Mouse (Mus musculus) hindbrain, embryonic 11.5 days (tissue): ENCODE data around the gene Aco2. TPM values are rescaled to one million over a fixed set of nuclear protein-coding genes. Genes with fewer than 3 reads are reported as not detected.

Source experiments
- ATAC-seq: fragments of 200-750 bp; cut with Nextera tagmentation; 2 replicates; pipeline ENCODE4 v1.8.0; 2017; ENCODE audit warnings: mild to moderate bottlenecking, moderate TSS enrichment, moderate library complexity; ENCODE audit not compliant: low FRiP score
- DNase-seq: peaks from one replicate; pipeline ENCODE4 v3.0.0-alpha.2; 2015; ENCODE audit warnings: low spot score
- H3K27ac ChIP-seq: fragments of 300-500 bp; sonication (generic); 2 replicates; pipeline ENCODE4 v1.5.1; 2014; ENCODE audit warnings: mild to moderate bottlenecking, low read depth, low read length
- H3K27me3 ChIP-seq: fragments of 300-500 bp; sonication (generic); 2 replicates; pipeline ENCODE4 v1.6.1; 2014; ENCODE audit warnings: mild to moderate bottlenecking, low read length, moderate library complexity, mixed read lengths; ENCODE audit not compliant: control insufficient read depth, insufficient read depth
- H3K36me3 ChIP-seq: fragments of 300-500 bp; sonication (generic); 2 replicates; pipeline ENCODE4 v1.6.1; 2014; ENCODE audit warnings: mild to moderate bottlenecking, low read length, moderate library complexity, mixed read lengths; ENCODE audit not compliant: control insufficient read depth, insufficient read depth
- H3K4me1 ChIP-seq: fragments of 300-500 bp; sonication (generic); replicated peaks from 2 replicates; pipeline ENCODE4 v1.6.1; 2014; ENCODE audit warnings: low read length, mixed read lengths; ENCODE audit not compliant: control insufficient read depth, insufficient read depth
- H3K4me2 ChIP-seq: fragments of 300-500 bp; sonication (generic); replicated peaks from 2 replicates; pipeline ENCODE4 v1.6.1; 2014; ENCODE audit warnings: mild to moderate bottlenecking, low read depth, low read length
- H3K4me3 ChIP-seq: fragments of 300-500 bp; sonication (generic); 2 replicates; pipeline ENCODE4 v1.5.1; 2014; ENCODE audit warnings: low read depth, low read length
- H3K9ac ChIP-seq: fragments of 300-500 bp; sonication (generic); 2 replicates; pipeline ENCODE4 v1.6.1; 2014; ENCODE audit warnings: low read depth, low read length
- H3K9me3 ChIP-seq: fragments of 300-500 bp; sonication (generic); 2 replicates; pipeline ENCODE4 v1.6.1; 2016; ENCODE audit warnings: low read length; ENCODE audit not compliant: control insufficient read depth
- WGBS: fragments of 180-500 bp; shearing (Covaris S2); extraction: QIAGEN DNeasy Blood & Tissue Kit; methylation state at CpG from one replicate; pipeline ENCODE4 v1.1.7; 2014; 5-methylcytosine and 5-hydroxymethylcytosine counted together
- polyA plus RNA-seq: library from polyadenylated mRNA; unstranded; fragments of >200 nt; fragmentation: Nextera tagmentation; extraction: Ambion mirVana; gene quantifications from 2 replicates; pipeline ENCODE4 v1.2.1, GENCODE M21; 2014

The Aco2 gene
- polyA plus RNA-seq, 1 experiment from 2014 or later: 155 TPM

- Histone ChIP-seq H3K36me3 (no peaks in the 10 kb centered on the region), H3K27me3 (no peaks in the 10 kb centered on the region), H3K4me3 (peak within 1 kb of the TSS; percentile 69), H3K9ac (peak within 1 kb of the TSS; percentile 69), H3K4me1 (no peaks in the 10 kb centered on the region), H3K27ac (peak within 1 kb of the TSS; percentile 80), H3K4me2 (peak within 1 kb of the TSS; percentile 90), H3K9me3 (no peaks in the 10 kb centered on the region)
- WGBS: under 1% methylated on average over 44 of the region's 44 CpGs
- DNase-seq (peak; percentile 62), ATAC-seq (no peak)
Observed at GRCm38 (mm10) chr15:81858517-81859329, 13.4 kb upstream of the Aco2 start, which contains the start of gene Tob2. Tob2 (minus strand) TSS chr15:81858796.

GRCm38 (mm10) chr15:81859330-81860255, 12.5 kb upstream of the Aco2 start:
- peak overlapping the region; percentile 67 for H3K9ac ChIP-seq
- peak; percentile 76 for ATAC-seq
- H3K9me3 ChIP-seq: no peaks in the 10 kb centered on the region
- under 1% methylated on average over 39 of the region's 39 CpGs for WGBS
- no peaks in the 10 kb centered on the region for H3K27me3 ChIP-seq
- no peaks in the 10 kb centered on the region for H3K4me1 ChIP-seq
- peak; percentile 86 for DNase-seq
- peak overlapping the region; percentile 90 for H3K4me2 ChIP-seq
- peak overlapping the region; percentile 80 for H3K27ac ChIP-seq
- no peaks in the 10 kb centered on the region for H3K36me3 ChIP-seq
- peak overlapping the region; percentile 69 for H3K4me3 ChIP-seq

GRCm38 (mm10) chr15:81860471-81861135, 11.5 kb upstream of the Aco2 start:
- DNase-seq: no peak
- Histone ChIP-seq H3K9me3 (no peaks in the 10 kb centered on the region), H3K4me2 (no peak overlapping the region), H3K9ac (no peak overlapping the region), H3K27me3 (no peaks in the 10 kb centered on the region), H3K4me3 (no peak overlapping the region), H3K27ac (no peak overlapping the region), H3K4me1 (no peaks in the 10 kb centered on the region), H3K36me3 (no peaks in the 10 kb centered on the region)
- WGBS: 49% methylated on average over 8 of the region's 8 CpGs
- ATAC-seq: no peak

- Histone ChIP-seq H3K4me1 (no peaks in the 10 kb centered on the region), H3K9ac (no peak overlapping the region), H3K36me3 (0 out of 2 replicates have a peak, but pooled peaks cover 3% of the 10 kb centered on the region), H3K27ac (no peak overlapping the region), H3K27me3 (no peaks in the 10 kb centered on the region), H3K4me2 (no peak overlapping the region), H3K9me3 (no peaks in the 10 kb centered on the region), H3K4me3 (no peak overlapping the region)
- DNase-seq (no peak), ATAC-seq (no peak)
- WGBS: 97% methylated on average over 7 of the region's 7 CpGs
Observed at GRCm38 (mm10) chr15:81864238-81864637, 7.9 kb upstream of the Aco2 start.

- Histone ChIP-seq H3K9me3 (no peaks in the 10 kb centered on the region), H3K4me3 (no peak overlapping the region), H3K9ac (no peak overlapping the region), H3K4me2 (no peak overlapping the region), H3K36me3 (0 out of 2 replicates have a peak, but pooled peaks cover 6% of the 10 kb centered on the region), H3K27ac (no peak overlapping the region), H3K27me3 (no peaks in the 10 kb centered on the region), H3K4me1 (no peaks in the 10 kb centered on the region; the same call in 1 of the 2 replicates)
- no peak for DNase-seq
- no peak for ATAC-seq
- 96% methylated on average over 5 of the region's 5 CpGs for WGBS
Observed at GRCm38 (mm10) chr15:81869985-81870384, 2.1 kb upstream of the Aco2 start.

- H3K4me2 ChIP-seq: peak within 1 kb of the TSS; percentile 81
- peak within 1 kb of the TSS; percentile 92 for H3K27ac ChIP-seq
- H3K9ac ChIP-seq: peak within 1 kb of the TSS; percentile 96
- ATAC-seq (peak; percentile 91), DNase-seq (peak; percentile 98)
- no peaks in the 10 kb centered on the region; the same call in 1 of the 2 replicates for H3K4me1 ChIP-seq
- no peaks in the 10 kb centered on the region for H3K27me3 ChIP-seq
- 0 out of 2 replicates have a peak, but pooled peaks cover 6% of the 10 kb centered on the region for H3K36me3 ChIP-seq
- peak within 1 kb of the TSS; percentile 96 for H3K4me3 ChIP-seq
- WGBS: under 1% methylated on average over 30 of the region's 30 CpGs
- H3K9me3 ChIP-seq: no peaks in the 10 kb centered on the region
Observed at GRCm38 (mm10) chr15:81871604-81872261, 376 bp upstream of the Aco2 start, which contains the start of gene Phf5a. Phf5a (minus strand) TSS chr15:81871911.

GRCm38 (mm10) chr15:81879531-81880401, 7.7 kb downstream of the Aco2 start:
- Histone ChIP-seq H3K27me3 (no peaks in the 10 kb centered on the region), H3K9me3 (no peaks in the 10 kb centered on the region), H3K4me3 (no peak overlapping the region), H3K4me1 (no peaks in the 10 kb centered on the region), H3K4me2 (no peak overlapping the region), H3K27ac (no peak overlapping the region), H3K9ac (no peak overlapping the region), H3K36me3 (no peaks in the 10 kb centered on the region)
- ATAC-seq (no peak), DNase-seq (no peak)
- 72% methylated on average over 5 of the region's 5 CpGs for WGBS
